Mouse (Mus musculus): ENCODE measurements around the gene Parp3.

The Parp3 gene

DNA sequence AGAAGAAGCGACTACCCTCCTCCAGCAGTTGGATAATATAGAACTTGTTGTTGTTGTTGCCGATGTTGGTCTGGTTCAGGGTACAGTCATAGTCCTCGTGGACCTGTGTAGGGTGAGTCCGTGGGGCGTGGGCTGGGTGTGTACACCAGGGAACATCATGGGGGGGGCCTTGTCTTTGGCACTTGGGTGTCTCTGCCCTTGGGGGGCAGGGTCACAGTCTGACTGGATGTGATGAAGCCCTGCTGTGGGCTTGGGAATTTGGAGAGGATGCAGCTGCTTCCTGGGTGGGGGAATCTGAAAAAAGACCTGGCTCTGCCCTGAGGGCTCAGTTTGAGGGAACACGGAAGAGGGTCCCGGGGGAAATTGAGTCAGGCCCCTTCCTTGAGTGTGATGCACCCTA, 1.7 kb downstream of the Parp3 start:
- peak; percentile 87 for DNase-seq (ENCODE audit: low read depth, low spot score)

DNA sequence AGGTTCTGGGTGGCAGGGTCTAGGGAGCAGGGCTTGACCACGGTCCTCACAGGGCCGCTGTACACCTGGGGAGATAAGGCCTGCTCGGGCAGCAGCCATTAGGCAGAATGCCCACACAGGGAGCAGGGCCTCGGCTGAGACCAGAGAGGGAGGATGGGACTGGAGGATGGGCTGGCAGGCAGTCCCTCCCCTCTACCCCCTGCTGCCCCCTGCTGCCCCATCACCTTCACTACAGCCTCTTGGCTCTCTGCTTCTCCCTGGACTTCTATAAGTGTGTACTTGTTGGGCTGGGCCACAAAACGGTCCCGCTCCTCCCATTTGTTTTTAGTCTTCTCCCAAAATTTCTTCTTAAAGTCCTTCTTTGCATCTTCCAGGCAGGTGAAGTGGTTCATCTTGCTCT, 2.3 kb downstream of the Parp3 start:
- DNase-seq (ENCODE audit: low read depth, low spot score) = peak; percentile 93

DNA sequence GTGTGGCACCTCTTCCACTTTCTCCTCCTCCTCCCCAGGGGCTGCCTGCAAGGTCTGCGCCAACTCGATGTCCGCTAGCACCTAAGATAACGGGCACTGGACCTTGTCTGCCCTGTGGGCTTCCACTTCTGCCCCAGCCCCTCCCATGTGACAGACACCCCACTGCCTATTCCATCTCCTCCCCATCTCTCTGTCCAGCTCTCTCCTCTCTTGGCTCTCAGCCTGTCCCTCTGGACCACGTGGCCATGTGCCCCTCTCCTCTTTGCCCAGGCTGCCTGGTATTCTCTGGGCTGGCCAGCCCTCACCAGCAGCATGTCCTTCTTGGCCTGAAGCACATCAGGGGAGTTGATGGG, 3.0 kb downstream of the Parp3 start:
- DNase-seq (ENCODE audit: low read depth, low spot score) = no peak

DNA sequence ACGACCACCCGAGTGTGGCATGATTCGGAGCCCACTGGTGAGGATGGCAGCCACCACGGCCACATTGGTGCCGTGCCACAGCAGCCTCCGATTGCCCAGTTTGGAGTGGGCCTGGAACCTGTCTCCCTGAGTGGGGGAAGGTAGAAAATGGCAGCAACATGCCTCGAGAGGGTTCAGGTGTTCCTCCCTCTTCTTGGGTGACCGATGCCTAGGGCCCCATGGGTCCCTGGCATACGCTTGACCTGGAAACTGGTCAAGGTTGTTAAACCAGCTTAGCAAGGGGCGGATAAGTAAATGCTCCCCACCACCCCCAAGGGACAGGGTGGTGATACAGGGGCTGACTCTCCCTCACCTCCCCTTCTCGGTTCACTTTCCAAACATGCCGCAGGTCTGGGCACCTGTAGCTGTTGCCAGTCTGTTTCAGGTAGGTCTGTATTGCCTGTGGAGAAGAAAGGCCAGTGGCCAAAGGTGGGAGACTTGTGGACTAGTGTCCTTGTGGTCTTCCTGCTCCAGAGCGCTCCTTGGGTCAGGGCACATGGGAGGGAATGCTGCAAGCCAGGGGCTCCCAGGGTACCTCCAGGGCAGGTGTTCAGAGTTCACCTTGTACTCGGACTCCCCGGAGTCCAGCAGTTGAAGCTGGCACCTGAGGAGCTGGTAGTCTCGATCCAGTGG, 3.5 kb downstream of the Parp3 start:
- no peak for DNase-seq (ENCODE audit: low read depth, low spot score)

DNA sequence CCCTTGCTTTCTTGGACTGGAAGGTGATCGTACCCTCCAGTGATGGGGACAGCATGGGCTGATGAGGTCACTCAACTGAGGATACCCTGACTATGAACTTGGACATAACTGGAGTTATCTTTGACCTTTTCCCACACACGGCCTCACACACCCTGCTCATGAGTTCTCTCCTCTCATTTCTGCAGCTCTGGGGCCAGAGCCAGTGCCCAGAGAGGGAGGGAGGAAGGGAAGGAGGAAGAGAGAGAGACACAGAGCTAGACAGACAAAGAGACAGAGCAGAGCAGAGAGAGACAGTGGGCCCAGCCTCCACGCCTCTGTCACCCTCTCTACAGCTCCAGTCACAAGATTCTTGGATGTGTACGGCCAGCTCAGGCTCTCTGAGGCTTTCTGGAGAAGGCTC, 4.4 kb downstream of the Parp3 start:
- DNase-seq (ENCODE audit: low read depth, low spot score) = no peak

DNA sequence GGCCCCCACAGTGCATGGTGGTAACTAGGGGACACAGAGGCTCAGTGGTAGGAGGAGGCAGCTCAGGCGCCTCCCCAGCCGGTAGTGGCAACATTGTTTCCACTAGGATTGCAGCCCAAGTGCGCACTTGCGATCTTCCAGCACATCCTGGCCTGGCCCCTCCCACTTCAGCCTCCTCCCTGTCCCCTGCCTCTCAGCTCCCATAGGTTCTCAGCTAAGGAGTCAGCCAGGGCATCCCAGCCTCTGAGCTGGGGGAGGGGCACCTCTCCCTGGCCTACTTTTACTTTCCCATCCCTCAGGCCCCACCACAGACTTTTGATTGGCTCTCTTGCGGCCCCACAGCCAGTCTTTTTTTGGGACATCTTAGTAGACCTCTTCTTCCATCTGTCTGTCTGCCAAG, 4.9 kb downstream of the Parp3 start:
- peak; percentile 93 for DNase-seq (ENCODE audit: low read depth, low spot score)

DNA sequence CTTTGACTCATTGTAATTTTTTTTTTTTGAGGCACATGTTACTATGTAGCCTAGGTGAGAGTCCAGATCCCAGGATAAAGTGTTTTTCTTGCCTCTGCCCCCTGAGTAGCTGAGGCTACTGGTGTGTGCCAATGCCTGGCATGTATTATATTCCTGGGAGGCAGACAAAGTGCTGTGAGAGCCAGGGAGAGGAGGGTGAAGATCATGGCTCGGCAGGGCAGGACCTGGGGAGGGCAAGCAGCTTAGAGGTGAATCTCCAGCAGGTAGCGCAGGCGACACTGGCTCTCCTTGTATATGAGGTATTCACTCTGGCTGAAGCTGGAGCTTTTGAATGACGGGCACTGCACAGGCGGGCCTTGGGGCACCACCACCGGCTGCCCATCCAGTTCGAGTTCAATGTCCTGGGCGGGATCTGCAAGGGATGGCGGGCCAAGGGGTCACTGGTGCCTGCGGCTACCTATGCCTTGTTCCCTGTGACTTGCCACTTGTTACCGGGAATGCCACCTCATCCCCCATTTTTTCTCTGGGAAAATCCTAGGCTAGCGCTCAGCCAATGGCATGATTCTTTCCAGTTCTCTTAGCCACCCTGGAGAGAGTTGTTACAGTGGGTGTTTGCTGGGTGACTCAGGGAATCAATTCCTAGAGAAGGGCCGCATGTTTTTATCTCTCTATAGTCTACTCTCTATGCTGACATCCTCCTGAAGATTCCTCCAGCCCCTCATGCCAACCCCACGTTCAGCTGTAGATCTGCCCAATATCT, 5.6 kb downstream of the Parp3 start:
- DNase-seq (ENCODE audit: low read depth, low spot score) = no peak

DNA sequence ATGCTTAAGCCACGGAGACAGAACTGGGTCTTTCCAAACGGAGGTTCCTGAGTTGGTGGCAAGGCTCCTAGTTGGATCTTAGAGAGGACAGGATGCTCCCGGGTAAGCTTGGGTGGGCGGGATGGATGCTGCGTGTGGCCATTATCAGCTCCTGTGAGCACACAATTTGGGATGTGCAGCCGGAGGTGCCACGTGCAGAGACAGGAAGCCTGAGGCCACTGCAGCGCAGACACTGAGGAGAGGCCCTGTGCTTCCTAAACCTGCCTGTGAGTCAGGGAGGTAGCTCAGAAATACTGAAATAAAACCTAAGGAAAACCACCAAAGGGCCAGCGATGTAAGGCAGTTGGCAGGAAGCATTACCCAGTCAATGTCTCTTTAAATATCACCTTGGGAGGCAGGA, 7.0 kb downstream of the Parp3 start:
- DNase-seq (ENCODE audit: low read depth, low spot score) = no peak

DNA sequence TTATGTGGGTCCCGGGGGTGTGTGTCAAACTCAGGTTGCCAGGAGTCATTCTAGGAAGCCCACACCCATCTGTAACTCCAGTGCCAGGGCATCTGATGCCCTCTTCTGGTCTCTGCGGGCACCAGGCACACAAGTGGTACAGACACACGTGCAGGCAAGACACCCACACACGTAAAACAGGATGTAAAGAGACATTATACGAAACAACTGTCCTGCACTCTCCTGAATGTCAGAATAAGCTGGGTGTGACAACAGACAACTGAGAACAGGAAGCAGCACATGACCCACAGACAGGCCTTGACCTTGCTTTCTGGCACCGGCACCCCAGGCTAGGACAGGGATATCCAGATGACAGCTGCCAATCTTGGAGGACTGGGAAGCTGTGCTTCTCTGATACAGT, 7.4 kb downstream of the Parp3 start:
- no peak for DNase-seq (ENCODE audit: low read depth, low spot score)

DNA sequence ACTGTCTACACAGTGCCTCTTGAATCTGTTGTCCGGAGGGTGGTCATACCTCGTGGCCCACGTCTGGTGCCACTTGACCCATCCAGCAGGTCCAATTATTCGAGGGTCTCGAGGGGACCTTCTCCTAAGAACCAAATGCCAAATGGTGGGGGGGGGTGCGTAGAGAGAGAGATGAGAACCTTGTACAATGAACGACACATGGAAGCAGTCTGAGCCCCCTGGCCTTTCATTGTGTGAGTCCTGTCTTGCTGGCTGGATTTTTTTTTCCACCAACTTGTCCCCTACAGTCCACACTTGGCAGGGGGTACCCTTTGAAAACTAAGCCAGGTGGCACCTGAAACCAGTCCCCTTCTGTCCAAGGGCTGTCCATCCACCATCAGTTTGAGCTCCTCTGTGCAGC, 9.0 kb downstream of the Parp3 start:
- DNase-seq (ENCODE audit: low read depth, low spot score) = no peak

DNA sequence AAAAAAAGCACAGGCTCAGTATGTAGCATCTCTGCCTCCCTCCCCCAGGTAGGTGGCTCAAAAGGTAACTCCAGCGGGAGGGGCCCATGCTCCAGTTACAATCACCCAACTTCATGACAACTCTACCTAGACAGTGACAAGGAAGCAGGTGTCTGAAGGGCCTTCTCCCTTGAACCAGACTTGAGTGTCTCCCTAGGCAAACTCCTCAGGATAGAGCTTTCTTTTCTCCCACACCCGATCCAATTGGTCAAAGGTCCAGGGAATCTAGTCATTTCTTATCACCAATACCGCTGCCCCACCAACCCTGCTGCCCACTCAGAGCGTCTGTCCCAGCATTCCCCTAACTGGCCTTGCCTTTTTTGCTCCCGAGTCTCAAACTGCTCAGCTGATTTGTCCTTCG, 10.0 kb downstream of the Parp3 start:
- no peak for DNase-seq (ENCODE audit: low read depth, low spot score)

DNA sequence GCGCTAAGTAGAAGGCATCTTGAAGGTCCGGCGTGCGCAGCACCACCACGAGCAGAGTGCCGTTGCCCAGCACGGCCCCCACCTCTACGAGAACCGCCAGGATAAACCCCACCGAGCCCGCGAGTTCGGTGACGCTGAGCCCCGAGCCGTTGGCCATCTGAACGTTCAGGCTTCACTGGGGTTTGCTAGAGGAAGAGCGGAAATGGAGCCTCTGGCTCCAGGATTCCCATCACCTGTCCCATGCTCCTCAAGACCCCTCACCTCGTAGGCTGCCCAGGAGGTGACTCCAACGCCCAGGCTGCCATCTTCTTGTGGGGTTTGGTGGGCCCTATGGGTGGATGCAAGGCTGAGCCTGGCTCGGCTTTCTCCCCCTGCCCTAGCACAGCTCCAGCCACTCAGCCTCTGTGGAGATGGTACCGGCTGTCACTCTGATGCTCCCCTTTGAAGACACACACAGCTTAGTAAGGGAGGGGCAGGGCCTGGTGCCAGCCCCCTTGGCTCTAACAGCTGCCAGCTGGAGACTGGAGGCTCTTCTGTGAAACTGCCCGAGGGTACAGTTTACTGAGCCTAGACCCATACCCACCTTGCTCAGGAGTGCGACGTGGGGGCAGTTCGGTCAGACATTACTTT, 11.1 kb downstream of the Parp3 start, which contains the start of gene Gpr62:
Gene Gpr62 (minus strand): TSS at position 368 of the 630 bp plus-strand sequence.
- DNase-seq (ENCODE audit: low read depth, low spot score) = no peak

DNA sequence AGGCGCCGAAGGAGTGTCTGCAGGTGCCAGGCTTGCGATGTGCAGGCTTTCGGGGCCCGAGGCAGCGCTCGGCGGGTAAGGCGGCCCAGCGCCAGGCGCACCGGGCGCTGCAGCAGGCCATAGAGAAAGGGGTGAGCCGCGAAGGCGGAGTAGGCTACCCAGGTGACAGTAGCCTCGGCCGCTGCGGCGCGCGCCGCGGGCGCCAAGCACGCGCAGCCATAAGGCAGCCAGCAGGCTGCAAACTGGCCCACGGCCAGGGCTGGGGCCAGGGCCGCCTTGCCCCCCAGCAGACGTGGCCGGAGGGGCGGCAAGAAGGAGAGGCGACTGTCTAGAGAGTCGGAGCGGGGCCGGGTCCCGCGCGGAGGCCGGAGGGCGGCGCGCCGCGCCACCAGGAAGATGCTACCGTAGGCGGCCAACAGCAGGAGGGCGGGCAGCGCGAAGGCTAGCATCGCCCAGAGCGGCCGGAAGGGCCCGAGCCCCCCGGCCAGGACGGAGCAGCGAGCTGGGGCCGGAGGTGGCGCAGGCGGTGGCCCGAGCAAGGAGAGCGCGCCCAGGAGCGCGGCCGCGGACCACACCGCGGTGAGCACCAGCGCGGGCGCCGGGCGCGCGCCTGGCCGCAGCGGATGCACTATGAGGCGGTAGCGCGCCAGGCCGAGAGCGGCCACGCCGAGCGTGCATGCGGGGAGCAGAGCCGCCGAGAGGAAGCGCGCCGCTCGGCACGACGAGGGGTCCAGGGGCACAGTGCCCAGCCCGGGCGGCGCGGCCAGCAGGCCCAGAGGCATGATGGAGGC, 11.8 kb downstream of the Parp3 start:
- DNase-seq (ENCODE audit: low read depth, low spot score) = peak; percentile 77

DNA sequence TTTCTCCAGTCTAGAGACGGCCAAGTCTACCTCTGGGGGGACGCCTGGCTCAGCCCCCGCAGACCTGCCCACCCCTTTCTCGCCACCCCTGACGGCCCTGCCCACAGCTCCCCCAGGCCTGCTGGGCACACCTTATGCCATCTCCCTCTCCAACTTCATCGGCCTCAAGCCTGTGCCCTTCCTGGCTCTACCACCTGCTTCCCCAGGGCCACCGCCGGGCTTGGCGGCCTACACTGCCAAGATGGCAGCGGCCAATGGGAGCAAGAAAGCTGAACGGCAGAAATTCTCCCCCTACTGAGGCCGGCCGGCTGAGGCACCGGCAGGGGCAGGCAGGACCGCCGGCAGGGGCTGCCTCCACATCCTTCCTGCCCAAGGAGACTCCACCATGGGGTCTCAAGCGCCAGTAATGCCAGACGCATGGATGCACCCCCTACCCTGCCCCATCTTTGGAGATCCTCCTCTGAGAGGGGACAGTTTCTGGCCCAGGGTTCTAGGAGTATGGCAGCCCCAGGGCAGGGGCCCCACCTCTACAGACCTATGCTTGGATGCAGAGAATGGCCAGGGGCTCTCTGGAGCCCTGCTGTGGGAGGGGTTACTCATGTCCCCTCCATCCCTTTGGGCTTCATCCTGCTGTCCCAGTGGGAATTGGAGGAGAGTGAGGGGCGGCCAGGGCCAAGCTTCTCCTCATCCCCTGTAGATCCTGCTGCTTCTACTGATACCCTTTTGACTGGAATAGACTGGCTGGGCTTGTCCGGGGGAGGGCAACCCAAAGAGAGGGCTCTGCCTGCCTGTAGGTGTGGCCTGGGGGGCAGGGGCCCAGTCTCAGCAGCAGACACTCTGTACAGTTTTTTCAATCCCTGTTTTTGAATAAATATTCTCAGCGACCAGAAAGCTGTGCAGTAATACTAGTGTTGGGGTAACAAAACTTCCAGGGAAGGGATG, 13.4 kb downstream of the Parp3 start:
- no peak for DNase-seq (ENCODE audit: low read depth, low spot score)

DNA sequence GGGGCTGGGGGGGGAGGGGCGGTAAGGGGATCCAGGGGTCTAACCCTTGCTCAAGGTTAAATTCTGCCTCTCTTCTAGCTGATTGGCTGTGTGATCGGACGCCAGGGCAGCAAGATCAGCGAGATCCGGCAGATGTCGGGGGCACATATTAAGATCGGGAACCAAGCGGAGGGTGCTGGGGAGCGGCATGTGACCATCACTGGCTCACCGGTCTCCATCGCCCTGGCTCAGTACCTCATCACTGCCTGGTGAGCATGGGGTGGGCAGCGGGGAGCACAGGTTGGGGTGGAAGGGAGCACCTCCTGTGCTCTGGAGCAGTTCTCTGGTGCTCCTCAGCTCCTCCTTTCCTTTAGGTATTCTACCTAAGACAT, 14.3 kb downstream of the Parp3 start:
- no peak for DNase-seq (ENCODE audit: low read depth, low spot score)

DNA sequence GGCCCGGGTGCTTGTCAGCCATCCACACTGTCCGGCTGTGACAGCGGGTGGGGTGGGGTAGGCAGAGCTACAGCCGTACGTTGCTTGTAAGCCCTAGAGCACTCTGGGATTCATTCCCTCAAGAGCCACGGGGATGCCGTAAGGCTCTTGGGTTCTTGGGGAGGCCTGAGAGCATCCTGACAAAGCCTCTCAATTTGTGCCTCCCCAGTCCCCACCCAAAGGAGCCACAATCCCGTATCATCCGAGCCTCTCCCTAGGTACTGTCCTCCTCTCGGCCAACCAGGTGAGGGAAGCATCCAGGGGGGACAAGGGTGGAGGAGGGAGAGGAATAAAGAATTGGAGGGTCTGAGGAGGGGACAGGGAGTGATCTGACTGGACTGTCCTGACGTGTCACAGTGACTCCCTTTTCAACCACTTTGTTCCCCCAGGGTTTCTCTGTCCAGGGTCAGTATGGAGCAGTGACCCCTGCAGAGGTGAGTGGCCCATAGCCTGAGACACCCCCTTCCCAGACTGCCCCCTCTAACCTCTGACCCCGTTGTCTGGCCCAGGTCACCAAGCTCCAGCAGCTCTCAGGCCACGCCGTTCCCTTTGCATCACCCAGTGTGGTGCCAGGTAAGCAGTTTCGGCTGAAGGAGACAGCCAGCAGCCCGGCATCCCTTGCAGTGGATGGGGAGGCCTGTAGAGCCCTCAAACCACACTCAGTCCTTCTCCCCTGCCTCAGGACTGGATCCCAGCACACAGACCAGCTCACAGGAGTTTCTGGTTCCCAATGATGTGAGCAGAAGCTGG, 14.9 kb downstream of the Parp3 start:
- DNase-seq (ENCODE audit: low read depth, low spot score) = no peak

DNA sequence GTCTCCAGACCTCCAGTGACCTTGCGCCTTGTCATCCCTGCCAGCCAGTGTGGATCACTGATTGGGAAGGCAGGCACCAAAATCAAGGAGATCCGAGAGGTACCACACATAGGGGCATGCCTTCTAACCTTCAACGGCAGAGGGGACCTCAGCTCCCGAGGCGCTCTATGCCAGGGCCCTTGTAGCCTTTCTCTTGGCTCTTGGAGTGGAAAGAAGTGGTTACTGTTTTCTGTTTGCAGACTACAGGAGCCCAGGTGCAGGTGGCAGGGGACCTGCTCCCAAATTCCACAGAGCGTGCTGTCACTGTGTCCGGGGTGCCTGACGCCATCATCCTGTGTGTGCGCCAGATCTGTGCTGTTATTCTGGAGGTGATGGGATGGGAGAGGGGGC, 15.7 kb downstream of the Parp3 start:
- DNase-seq (ENCODE audit: low read depth, low spot score) = no peak

DNA sequence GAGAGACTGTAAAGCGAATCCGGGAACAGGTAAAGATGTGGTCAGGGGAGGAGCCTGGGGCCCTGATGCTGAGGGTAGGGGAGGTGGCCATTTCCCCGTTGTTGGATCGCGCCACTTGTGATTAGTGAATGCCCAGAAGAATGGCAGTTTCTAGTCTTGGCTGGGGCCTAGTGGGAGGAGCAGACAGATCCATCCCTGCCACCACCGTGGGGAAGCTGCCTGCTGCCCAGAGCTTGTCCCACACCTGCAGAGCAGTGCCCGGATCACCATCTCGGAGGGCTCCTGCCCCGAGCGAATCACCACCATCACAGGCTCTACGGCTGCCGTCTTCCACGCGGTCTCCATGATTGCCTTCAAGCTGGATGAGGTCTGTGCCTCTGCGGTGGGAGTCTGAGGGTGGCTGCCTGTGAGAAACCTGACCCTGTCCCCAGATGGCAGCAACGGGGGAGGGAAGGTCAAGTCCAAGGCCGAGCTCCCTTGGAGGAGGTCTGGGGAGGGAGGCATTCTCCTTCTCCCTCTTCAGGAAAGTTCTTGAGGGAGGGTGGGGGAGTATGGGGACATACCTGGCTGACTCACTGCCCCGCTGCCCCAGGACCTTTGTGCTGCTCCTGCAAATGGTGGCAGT, 16.2 kb downstream of the Parp3 start:
- no peak for DNase-seq (ENCODE audit: low read depth, low spot score)

DNA sequence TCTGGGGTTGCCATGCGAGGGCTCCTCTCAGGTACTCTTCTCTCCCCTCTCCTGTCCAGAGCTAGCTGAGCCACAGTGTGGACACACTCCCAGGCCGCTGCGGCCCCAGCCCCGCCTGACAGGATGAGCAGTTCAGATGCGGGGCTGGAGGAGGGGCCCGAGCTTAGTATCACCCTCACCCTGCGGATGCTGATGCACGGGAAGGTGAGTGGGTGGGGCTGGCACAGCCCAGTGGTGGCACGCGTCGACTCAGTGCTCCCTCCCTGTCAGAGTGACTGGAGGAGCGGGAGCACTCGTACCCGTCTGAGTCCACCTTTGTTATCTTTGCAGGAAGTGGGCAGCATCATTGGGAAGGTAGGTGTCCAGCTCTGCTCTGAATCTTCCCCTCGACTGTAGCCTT, 16.8 kb downstream of the Parp3 start:
- no peak for DNase-seq (ENCODE audit: low read depth, low spot score)

DNA sequence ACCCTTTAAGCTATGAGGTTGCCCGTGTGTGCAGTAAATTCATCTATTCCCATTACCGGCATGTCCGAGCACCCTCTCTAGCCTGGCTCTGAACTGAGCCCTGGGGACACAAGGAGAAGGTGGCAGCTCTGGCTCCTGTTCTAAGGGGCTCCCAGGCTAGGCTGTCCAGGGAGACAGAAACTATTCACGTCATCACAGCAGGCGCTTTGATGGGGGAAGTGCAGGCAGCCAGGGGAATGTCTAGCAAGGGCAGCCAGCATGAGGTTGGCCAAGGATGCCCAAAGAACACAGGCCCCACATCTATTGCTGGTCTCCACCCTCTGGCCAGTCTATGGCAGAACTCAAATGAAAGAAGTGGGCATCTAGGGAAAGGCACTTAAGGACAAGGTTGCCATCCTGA, 18.8 kb downstream of the Parp3 start:
- no peak for DNase-seq (ENCODE audit: low read depth, low spot score)
